ENCODE assay signal across 20 mouse cellular contexts in genomic region chr13:111266855-111267254, GRCm38 (mm10). TPM values are rescaled to one million over a fixed set of nuclear protein-coding genes. Genes with fewer than 3 reads are reported as not detected.
DNase-seq lines count a peak whose midpoint lies in the region; ATAC-seq and TF ChIP-seq lines count a peak whose summit lies in the region.
"Had no signal": no experiment of that assay in that cellular context is flagged by ENCODE, and none has a peak within 500 bp of the region (broad histone marks: within the 10 kb centered on the region; RNA-seq: fewer than 3 reads in every experiment).

No protein-coding gene starts in this region.

- TF ChIP-seq POLR2A in limb, embryonic 14.5 days (IDR thresholded peaks at IDR 0.05; ENCODE audit: borderline replicate concordance, extremely low read depth, insufficient read depth, insufficient read length) = no peak

- peaks cover 28% of the 10 kb centered on the region for H3K4me1 ChIP-seq in hindbrain, embryonic 10.5 days (replicated peaks)
- no peaks in the 10 kb centered on the region for H3K4me1 ChIP-seq in hindbrain, embryonic 16.5 days (ENCODE audit: control insufficient read depth, insufficient read depth, low read depth, low read length)
- peaks cover 21% of the 10 kb centered on the region for H3K4me1 ChIP-seq in lung, embryonic 16.5 days (replicated peaks; ENCODE audit: control insufficient read depth, insufficient read depth, low read length)
- H3K4me1 ChIP-seq in embryonic facial prominence, embryonic 12.5 days = peaks cover 8% of the 10 kb centered on the region
- H3K4me1 ChIP-seq in limb, embryonic 14.5 days (ENCODE audit: control insufficient read depth, insufficient read depth, low read length) = peaks cover 10% of the 10 kb centered on the region
- H3K4me1 ChIP-seq: neural tube, embryonic 13.5 days had no signal

- H3K27me3 ChIP-seq in hindbrain, embryonic 10.5 days (ENCODE audit: insufficient read depth, poor library complexity, severe bottlenecking) = no peaks in the 10 kb centered on the region
- H3K27me3 ChIP-seq in hindbrain, embryonic 16.5 days (replicated peaks; ENCODE audit: control insufficient read depth, insufficient read depth, low read length) = no peaks in the 10 kb centered on the region
- H3K27me3 ChIP-seq in lung, embryonic 16.5 days (ENCODE audit: control insufficient read depth, insufficient read depth, low read depth, low read length) = no peaks in the 10 kb centered on the region
- no peaks in the 10 kb centered on the region for H3K27me3 ChIP-seq in embryonic facial prominence, embryonic 12.5 days
- H3K27me3 ChIP-seq in limb, embryonic 14.5 days (ENCODE audit: control insufficient read depth, insufficient read depth, low read length) = no peaks in the 10 kb centered on the region
- H3K27me3 ChIP-seq: midbrain, embryonic 12.5 days; neural tube, embryonic 13.5 days had no signal

- H3K27ac ChIP-seq in hindbrain, embryonic 10.5 days = peak overlapping the region; percentile 74
- no peak overlapping the region for H3K27ac ChIP-seq in hindbrain, embryonic 16.5 days (ENCODE audit: low read depth, low read length)
- peak overlapping the region; percentile 0; the same call in 1 of the 2 replicates for H3K27ac ChIP-seq in lung, embryonic 16.5 days (ENCODE audit: low read length)
- H3K27ac ChIP-seq in embryonic facial prominence, embryonic 12.5 days = peak overlapping the region; percentile 77
- H3K27ac ChIP-seq in limb, embryonic 14.5 days (replicated peaks; ENCODE audit: low read depth, low read length) = no peak overlapping the region
- H3K27ac ChIP-seq: midbrain, embryonic 12.5 days; neural tube, embryonic 13.5 days had no signal

- no peak for DNase-seq in hindbrain, embryonic 10.5 days (ENCODE audit: low spot score)
- DNase-seq in lung, postnatal 25 days (ENCODE audit: low spot score) = no peak
- no peak for DNase-seq in limb, embryonic 14.5 days (ENCODE audit: low spot score)
- DNase-seq in right cerebral cortex, postnatal 4 days = no peak
- DNase-seq: adrenal gland, postnatal 36 days; B cell, adult 2 months; cerebellum, adult 2 months; cerebellum, postnatal 36 days; heart, postnatal 4 days; kidney, adult 8-10 months; liver; liver, postnatal 0 days had no signal

- no peaks in the 10 kb centered on the region for H3K36me3 ChIP-seq in hindbrain, embryonic 10.5 days
- H3K36me3 ChIP-seq in hindbrain, embryonic 16.5 days (ENCODE audit: control insufficient read depth, insufficient read depth, low read length) = no peaks in the 10 kb centered on the region
- H3K36me3 ChIP-seq in lung, embryonic 16.5 days (ENCODE audit: control insufficient read depth, insufficient read depth, low read length) = no peaks in the 10 kb centered on the region
- no peaks in the 10 kb centered on the region for H3K36me3 ChIP-seq in embryonic facial prominence, embryonic 12.5 days
- no peaks in the 10 kb centered on the region for H3K36me3 ChIP-seq in limb, embryonic 14.5 days (ENCODE audit: control insufficient read depth, insufficient read depth, low read length)
- H3K36me3 ChIP-seq: midbrain, embryonic 12.5 days; neural tube, embryonic 13.5 days had no signal

- ATAC-seq in hindbrain, embryonic 16.5 days = no peak
- ATAC-seq in lung, embryonic 16.5 days (ENCODE audit: low read depth) = peak; percentile 43
- ATAC-seq in embryonic facial prominence, embryonic 12.5 days (ENCODE audit: insufficient number of reproducible peaks, insufficient read depth, low FRiP score, low TSS enrichment) = 0 out of 2 replicates have a peak, but pooled peaks have one; percentile 6
- peak; percentile 23; the same call in 1 of the 2 replicates for ATAC-seq in limb, embryonic 14.5 days (ENCODE audit: low FRiP score, low read depth)
- ATAC-seq: liver, postnatal 0 days had no signal

- no peak overlapping the region for H3K4me2 ChIP-seq in hindbrain, embryonic 16.5 days (ENCODE audit: low read length)
- H3K4me2 ChIP-seq in lung, embryonic 16.5 days (ENCODE audit: low read depth, low read length) = no peak overlapping the region
- no peak overlapping the region for H3K4me2 ChIP-seq in embryonic facial prominence, embryonic 12.5 days (replicated peaks)
- no peak overlapping the region for H3K4me2 ChIP-seq in limb, embryonic 14.5 days (replicated peaks; ENCODE audit: low read depth, low read length, severe bottlenecking)
- H3K4me2 ChIP-seq: heart, embryonic 11.5 days; midbrain, embryonic 12.5 days; neural tube, embryonic 13.5 days had no signal

- H3K9ac ChIP-seq in hindbrain, embryonic 16.5 days (ENCODE audit: low read depth, low read length) = no peak overlapping the region
- H3K9ac ChIP-seq in lung, embryonic 16.5 days (ENCODE audit: low read length) = no peak overlapping the region
- H3K9ac ChIP-seq in embryonic facial prominence, embryonic 12.5 days = no peak overlapping the region
- H3K9ac ChIP-seq in limb, embryonic 14.5 days (ENCODE audit: low read depth, low read length, severe bottlenecking) = no peak overlapping the region
- H3K9ac ChIP-seq: liver, postnatal 0 days; midbrain, embryonic 12.5 days; neural tube, embryonic 13.5 days had no signal

- H3K9me3 ChIP-seq in hindbrain, embryonic 10.5 days = no peaks in the 10 kb centered on the region
- no peaks in the 10 kb centered on the region for H3K9me3 ChIP-seq in hindbrain, embryonic 16.5 days (ENCODE audit: control insufficient read depth, low read length)
- no peaks in the 10 kb centered on the region for H3K9me3 ChIP-seq in lung, embryonic 16.5 days (ENCODE audit: control insufficient read depth, low read length)
- H3K9me3 ChIP-seq in embryonic facial prominence, embryonic 12.5 days = no peaks in the 10 kb centered on the region
- no peaks in the 10 kb centered on the region for H3K9me3 ChIP-seq in limb, embryonic 14.5 days (ENCODE audit: control insufficient read depth, low read length)
- H3K9me3 ChIP-seq: midbrain, embryonic 12.5 days; neural tube, embryonic 13.5 days had no signal

- WGBS in hindbrain, embryonic 10.5 days = 75% methylated on average over 5 of the region's 5 CpGs
- WGBS in hindbrain, embryonic 16.5 days = 63% methylated on average over 5 of the region's 5 CpGs
- WGBS in lung, embryonic 16.5 days = 59% methylated on average over 5 of the region's 5 CpGs
- WGBS in embryonic facial prominence, embryonic 12.5 days = 35% methylated on average over 5 of the region's 5 CpGs
- WGBS in limb, embryonic 14.5 days = 67% methylated on average over 5 of the region's 5 CpGs

- no peak overlapping the region for H3K4me3 ChIP-seq in hindbrain, embryonic 10.5 days
- H3K4me3 ChIP-seq in hindbrain, embryonic 16.5 days (ENCODE audit: low read length) = no peak overlapping the region
- H3K4me3 ChIP-seq in lung, embryonic 16.5 days (ENCODE audit: low read length) = no peak overlapping the region
- no peak overlapping the region for H3K4me3 ChIP-seq in embryonic facial prominence, embryonic 12.5 days
- H3K4me3 ChIP-seq in limb, embryonic 14.5 days (replicated peaks; ENCODE audit: low read length) = no peak overlapping the region
- H3K4me3 ChIP-seq: midbrain, embryonic 12.5 days; neural tube, embryonic 13.5 days had no signal

RNA-seq across cellular contexts. Expression of gene Actbl2, which starts 12.0 kb away (rescaled TPM):
- not detected in 2 replicates for polyA plus RNA-seq in hindbrain, embryonic 10.5 days (2016; fragmentation: Nextera tagmentation; extraction: Ambion mirVana)
- 0.05 TPM in 1 of 2 replicates, not detected in the other for polyA plus RNA-seq in hindbrain, embryonic 16.5 days (2015; fragmentation: Nextera tagmentation; extraction: Ambion mirVana)
- polyA plus RNA-seq in lung, embryonic 16.5 days (2015; fragmentation: Nextera tagmentation; extraction: Ambion mirVana) = not detected in 2 replicates
- polyA plus RNA-seq in embryonic facial prominence, embryonic 12.5 days (2016; fragmentation: Nextera tagmentation; extraction: Ambion mirVana) = 0.05 TPM in 1 of 2 replicates, not detected in the other
- 0.03 and 0.04 TPM in 2 replicates for polyA plus RNA-seq in limb, embryonic 14.5 days (2012; rRNA removed)
- not detected in 2 replicates for polyA plus RNA-seq in limb, embryonic 14.5 days (2014; fragmentation: Nextera tagmentation; extraction: Ambion mirVana)
- polyA plus RNA-seq: heart, embryonic 11.5 days; large intestine, adult 2 months; liver, postnatal 0 days; midbrain, embryonic 12.5 days; neural tube, embryonic 13.5 days; thymus, postnatal 0 days had no signal

Comparison
In these comparisons a context has a peak if more than half of its experiments do, and no peak if none do; other contexts are left out.
1. H3K27ac ChIP-seq: peak in hindbrain, embryonic 10.5 days (single experiment), lung, embryonic 16.5 days (single experiment) and embryonic facial prominence, embryonic 12.5 days (single experiment); none in hindbrain, embryonic 16.5 days (single experiment) and limb, embryonic 14.5 days (single experiment).